25 mouse cellular contexts compared by ENCODE assay signal in genomic region chr6:42344255-42344654, GRCm38 (mm10). TPM values are rescaled to one million over a fixed set of nuclear protein-coding genes. Genes with fewer than 3 reads are reported as not detected.
DNase-seq lines count a peak whose midpoint lies in the region; ATAC-seq and TF ChIP-seq lines count a peak whose summit lies in the region.
"Had no signal": no experiment of that assay in that cellular context is flagged by ENCODE, and none has a peak within 500 bp of the region (broad histone marks: within the 10 kb centered on the region; RNA-seq: fewer than 3 reads in every experiment).

No protein-coding gene starts in this region.

- H3K4me1 ChIP-seq in spleen, adult 2 months (ENCODE audit: control insufficient read depth, insufficient read depth, insufficient read length), result peaks cover 15% of the 10 kb centered on the region; the same call in 1 of the 2 replicates
- peaks cover 15% of the 10 kb centered on the region for H3K4me1 ChIP-seq in bone marrow macrophage, adult 2 months (ENCODE audit: control insufficient read depth, insufficient read depth, low read length)
- H3K4me1 ChIP-seq in megakaryocyte, embryonic 14.5 days, result peaks cover 74% of the 10 kb centered on the region
- no peaks in the 10 kb centered on the region; the same call in 1 of the 2 replicates for H3K4me1 ChIP-seq in lung, postnatal 0 days (ENCODE audit: insufficient read depth, low read depth, low read length)
- H3K4me1 ChIP-seq in kidney, adult 2 months (ENCODE audit: control insufficient read depth, insufficient read depth, low read length), result no peaks in the 10 kb centered on the region; the same call in 1 of the 2 replicates

- no peak for ATAC-seq in lung, postnatal 0 days
- ATAC-seq: liver, embryonic 12.5 days had no signal

- DNase-seq in cerebellum, adult 9-11 months, result peak; percentile 51
- no peak for DNase-seq in cerebellum, postnatal 25 days
- DNase-seq in spleen, adult 2 months (ENCODE audit: low read depth in 1 of 2, low spot score in 2 of 2), result no peak
- DNase-seq in spleen, adult 12 weeks (ENCODE audit: low spot score), result no peak
- DNase-seq in lung, postnatal 0 days (ENCODE audit: low spot score), result no peak
- DNase-seq in kidney, adult 2 months, result no peak
- DNase-seq: adrenal gland, postnatal 36 days; gastrocnemius, postnatal 10 days; heart, postnatal 14 days; kidney, postnatal 4 days; lung, embryonic 14.5 days; retina, postnatal 1 day; right cerebral cortex, postnatal 4 days had no signal

- no peak overlapping the region for H3K9ac ChIP-seq in lung, postnatal 0 days (replicated peaks; ENCODE audit: low read depth)
- H3K9ac ChIP-seq: forebrain, embryonic 12.5 days; hindbrain, embryonic 13.5 days; kidney, embryonic 15.5 days; liver, embryonic 12.5 days; lung, embryonic 14.5 days had no signal

- no peak for TF ChIP-seq POLR2A in spleen, adult 2 months (IDR thresholded peaks at IDR 0.05; ENCODE audit: low read depth, low read length)
- TF ChIP-seq POLR2A in bone marrow macrophage, adult 2 months (IDR thresholded peaks at IDR 0.05; ENCODE audit: borderline replicate concordance, low read depth, low read length), result no peak
- no peak for TF ChIP-seq POLR2A in kidney, adult 2 months (IDR thresholded peaks at IDR 0.05; ENCODE audit: low read depth, low read length)

- TF ChIP-seq EP300 in lung, postnatal 0 days (IDR thresholded peaks at IDR 0.05), result no peak

- TF ChIP-seq CTCF in spleen, adult 2 months (IDR thresholded peaks at IDR 0.05; ENCODE audit: extremely low read depth, insufficient read depth, insufficient read length, insufficient replicate concordance), result no peak
- no peak for TF ChIP-seq CTCF in bone marrow macrophage, adult 2 months (IDR thresholded peaks at IDR 0.05; ENCODE audit: low read depth, low read length)
- TF ChIP-seq CTCF in lung, postnatal 0 days (IDR thresholded peaks at IDR 0.05), result no peak
- TF ChIP-seq CTCF in kidney, adult 2 months (conservative IDR thresholded peaks at IDR 0.05; ENCODE audit: insufficient read depth, insufficient read length, low read depth, low read length), result no peak

- no peaks in the 10 kb centered on the region for H3K27me3 ChIP-seq in spleen, adult 2 months (ENCODE audit: control insufficient read depth, insufficient read depth, low read length)
- H3K27me3 ChIP-seq in megakaryocyte, embryonic 14.5 days (replicated peaks), result no peaks in the 10 kb centered on the region
- H3K27me3 ChIP-seq in lung, postnatal 0 days (replicated peaks; ENCODE audit: insufficient read depth, low read length), result no peaks in the 10 kb centered on the region
- H3K27me3 ChIP-seq in kidney, adult 2 months (replicated peaks; ENCODE audit: control insufficient read depth, insufficient read depth, low read length), result no peaks in the 10 kb centered on the region
- H3K27me3 ChIP-seq: forebrain, embryonic 12.5 days; hindbrain, embryonic 13.5 days; liver, embryonic 12.5 days had no signal

- no peak overlapping the region for H3K4me3 ChIP-seq in spleen, adult 2 months (ENCODE audit: extremely low read depth, insufficient read depth, insufficient read length)
- H3K4me3 ChIP-seq in bone marrow macrophage, adult 2 months (ENCODE audit: insufficient read depth, low read length), result no peak overlapping the region
- peak overlapping the region; percentile 70 for H3K4me3 ChIP-seq in megakaryocyte, embryonic 14.5 days (replicated peaks)
- no peak overlapping the region for H3K4me3 ChIP-seq in lung, postnatal 0 days (ENCODE audit: low read depth, low read length)
- no peak overlapping the region for H3K4me3 ChIP-seq in kidney, adult 2 months (ENCODE audit: insufficient read depth, low read depth, low read length)
- H3K4me3 ChIP-seq: forebrain, embryonic 12.5 days; hindbrain, embryonic 13.5 days; kidney, embryonic 15.5 days; liver, embryonic 12.5 days had no signal

- H3K27ac ChIP-seq in spleen, adult 2 months (ENCODE audit: insufficient read depth, low read length), result peak overlapping the region; percentile 84
- H3K27ac ChIP-seq in bone marrow macrophage, adult 2 months (ENCODE audit: insufficient read depth, low read depth, low read length), result peak overlapping the region; percentile 35
- no peak overlapping the region for H3K27ac ChIP-seq in lung, postnatal 0 days (ENCODE audit: low read length)
- H3K27ac ChIP-seq in kidney, adult 2 months (ENCODE audit: insufficient read depth, low read depth, low read length), result no peak overlapping the region
- H3K27ac ChIP-seq: forebrain, embryonic 12.5 days; hindbrain, embryonic 13.5 days; kidney, embryonic 15.5 days; liver, embryonic 12.5 days had no signal

- H3K4me2 ChIP-seq in lung, postnatal 0 days (replicated peaks; ENCODE audit: low read depth, low read length), result no peak overlapping the region
- H3K4me2 ChIP-seq: forebrain, embryonic 12.5 days; heart, embryonic 11.5 days; hindbrain, embryonic 13.5 days; kidney, embryonic 15.5 days; liver, embryonic 12.5 days; lung, embryonic 14.5 days had no signal

- no peaks in the 10 kb centered on the region for H3K9me3 ChIP-seq in megakaryocyte, embryonic 14.5 days
- no peaks in the 10 kb centered on the region for H3K9me3 ChIP-seq in lung, postnatal 0 days (ENCODE audit: low read length)
- H3K9me3 ChIP-seq: forebrain, embryonic 12.5 days; hindbrain, embryonic 13.5 days; kidney, embryonic 15.5 days; liver, embryonic 12.5 days had no signal

- 28% methylated on average over 1 of the region's 1 CpGs for WGBS in spleen, adult 2 months
- 67% methylated on average over 1 of the region's 1 CpGs for WGBS in lung, postnatal 0 days
- WGBS in kidney, adult 2 months, result 85% methylated on average over 1 of the region's 1 CpGs

- H3K36me3 ChIP-seq in spleen, adult 2 months (ENCODE audit: control insufficient read depth, insufficient read depth, low read length), result no peaks in the 10 kb centered on the region
- H3K36me3 ChIP-seq in megakaryocyte, embryonic 14.5 days (replicated peaks; ENCODE audit: low read length), result peaks cover 5% of the 10 kb centered on the region
- no peaks in the 10 kb centered on the region for H3K36me3 ChIP-seq in lung, postnatal 0 days (ENCODE audit: insufficient read depth, low read length)
- no peaks in the 10 kb centered on the region for H3K36me3 ChIP-seq in kidney, adult 2 months (ENCODE audit: control insufficient read depth, insufficient read depth, low read length)
- H3K36me3 ChIP-seq: forebrain, embryonic 12.5 days; hindbrain, embryonic 13.5 days; kidney, embryonic 15.5 days; liver, embryonic 12.5 days had no signal

RNA-seq across cellular contexts. Expression of gene Zyx, which starts 5.2 kb away (rescaled TPM):
- polyA plus RNA-seq in spleen, adult 2 months (2012; rRNA removed), result 184 and 228 TPM in 2 replicates
- polyA plus RNA-seq in bone marrow macrophage, adult 2 months (2012; ENCODE audit: insufficient read depth, insufficient read length, missing spikeins), result 88.7 and 98.6 TPM in 2 replicates
- 8,612 and 27,789 TPM in 2 replicates for polyA plus RNA-seq in megakaryocyte, embryonic 14.5 days (2012; ENCODE audit: insufficient read depth, low replicate concordance)
- polyA plus RNA-seq in lung, postnatal 0 days (2015; fragmentation: Nextera tagmentation; extraction: Ambion mirVana), result 166 and 183 TPM in 2 replicates
- polyA plus RNA-seq in kidney, adult 2 months (2012; rRNA removed), result 90.0 and 94.2 TPM in 2 replicates

RNA-seq across cellular contexts. Expression of gene Fam131b, which starts 19.8 kb away (rescaled TPM):
- 0.06 and 0.15 TPM in 2 replicates for polyA plus RNA-seq in spleen, adult 2 months (2012; rRNA removed)
- polyA plus RNA-seq in bone marrow macrophage, adult 2 months (2012; ENCODE audit: insufficient read depth, insufficient read length, missing spikeins), result not detected in 2 replicates
- polyA plus RNA-seq in megakaryocyte, embryonic 14.5 days (2012; ENCODE audit: insufficient read depth, low replicate concordance), result 0.41 TPM in 1 of 2 replicates, not detected in the other
- polyA plus RNA-seq in lung, postnatal 0 days (2015; fragmentation: Nextera tagmentation; extraction: Ambion mirVana), result not detected in 2 replicates
- 0.05 TPM in 2 replicates for polyA plus RNA-seq in kidney, adult 2 months (2012; rRNA removed)
- polyA plus RNA-seq: liver, embryonic 12.5 days had no signal

RNA-seq across cellular contexts. Expression of gene Epha1, which starts 28.8 kb away (rescaled TPM):
- 0.18 and 0.19 TPM in 2 replicates for polyA plus RNA-seq in spleen, adult 2 months (2012; rRNA removed)
- polyA plus RNA-seq in bone marrow macrophage, adult 2 months (2012; ENCODE audit: insufficient read depth, insufficient read length, missing spikeins), result not detected in 2 replicates
- not detected in 2 replicates for polyA plus RNA-seq in megakaryocyte, embryonic 14.5 days (2012; ENCODE audit: insufficient read depth, low replicate concordance)
- 21.8 TPM in 2 replicates for polyA plus RNA-seq in lung, postnatal 0 days (2015; fragmentation: Nextera tagmentation; extraction: Ambion mirVana)
- polyA plus RNA-seq in kidney, adult 2 months (2012; rRNA removed), result 17.0 and 20.0 TPM in 2 replicates

RNA-seq across cellular contexts. Expression of gene Tas2r143, which starts 55.8 kb away (rescaled TPM):
- polyA plus RNA-seq in spleen, adult 2 months (2012; rRNA removed), result 0.13 and 0.69 TPM in 2 replicates
- polyA plus RNA-seq in bone marrow macrophage, adult 2 months (2012; ENCODE audit: insufficient read depth, insufficient read length, missing spikeins), result not detected in 2 replicates
- not detected in 2 replicates for polyA plus RNA-seq in megakaryocyte, embryonic 14.5 days (2012; ENCODE audit: insufficient read depth, low replicate concordance)
- polyA plus RNA-seq in lung, postnatal 0 days (2015; fragmentation: Nextera tagmentation; extraction: Ambion mirVana), result 0.15 TPM in 1 of 2 replicates, not detected in the other
- not detected in 2 replicates for polyA plus RNA-seq in kidney, adult 2 months (2012; rRNA removed)
- polyA plus RNA-seq: embryonic facial prominence, embryonic 11.5 days; forebrain, embryonic 12.5 days; heart, embryonic 11.5 days; hindbrain, embryonic 13.5 days; intestine, embryonic 14.5 days; kidney, embryonic 15.5 days; limb, embryonic 11.5 days; liver, embryonic 12.5 days; lung, embryonic 14.5 days; midbrain, postnatal 0 days; stomach, embryonic 14.5 days had no signal

RNA-seq across cellular contexts. Expression of gene Clcn1, which starts 57.8 kb away (rescaled TPM):
- polyA plus RNA-seq in spleen, adult 2 months (2012; rRNA removed), result 0.18 and 0.26 TPM in 2 replicates
- 0.36 TPM in 1 of 2 replicates, not detected in the other for polyA plus RNA-seq in bone marrow macrophage, adult 2 months (2012; ENCODE audit: insufficient read depth, insufficient read length, missing spikeins)
- not detected in 2 replicates for polyA plus RNA-seq in megakaryocyte, embryonic 14.5 days (2012; ENCODE audit: insufficient read depth, low replicate concordance)
- polyA plus RNA-seq in lung, postnatal 0 days (2015; fragmentation: Nextera tagmentation; extraction: Ambion mirVana), result 0.05 TPM in 1 of 2 replicates, not detected in the other
- 0.04 and 0.86 TPM in 2 replicates for polyA plus RNA-seq in kidney, adult 2 months (2012; rRNA removed)
- polyA plus RNA-seq: liver, embryonic 12.5 days; lung, embryonic 14.5 days; stomach, embryonic 14.5 days had no signal

Comparison
In these comparisons a context has a peak if more than half of its experiments do, and no peak if none do; other contexts are left out.
1. H3K27ac ChIP-seq: peak in spleen, adult 2 months (single experiment) and bone marrow macrophage, adult 2 months (single experiment); none in lung, postnatal 0 days (single experiment) and kidney, adult 2 months (single experiment).
2. RNA of gene Zyx, which starts 5.2 kb away (polyA plus RNA-seq): 8,612 to 27,789 TPM in megakaryocyte, embryonic 14.5 days; 184 to 228 TPM in spleen, adult 2 months, 166 to 183 TPM in lung, postnatal 0 days, 88.7 to 98.6 TPM in bone marrow macrophage, adult 2 months and 90.0 to 94.2 TPM in kidney, adult 2 months; every median in the first group is over 10 times any median in the second.
3. RNA of gene Epha1, which starts 28.8 kb away (polyA plus RNA-seq): 21.8 TPM in lung, postnatal 0 days and 17.0 to 20.0 TPM in kidney, adult 2 months; 0.18 to 0.19 TPM in spleen, adult 2 months, not detected in bone marrow macrophage, adult 2 months and not detected in megakaryocyte, embryonic 14.5 days; every median in the first group is over 10 times any median in the second.